ENCODE assay signal across 14 mouse cellular contexts in genomic region chr13:107239035-107239387, GRCm38 (mm10).
DNase-seq lines count a peak whose midpoint lies in the region; ATAC-seq and TF ChIP-seq lines count a peak whose summit lies in the region.
"Had no signal": no experiment of that assay in that cellular context is flagged by ENCODE, and none has a peak within 500 bp of the region (broad histone marks: within the 10 kb centered on the region; RNA-seq: fewer than 3 reads in every experiment).

No protein-coding gene starts in this region.

- no peaks in the 10 kb centered on the region for H3K79me2 ChIP-seq in heart, adult 2 months (replicated peaks; ENCODE audit: control insufficient read depth, insufficient read depth, low read length)

- no peak for ATAC-seq in heart, postnatal 0 days (ENCODE audit: insufficient read depth, low read depth)
- peak; percentile 68; the same call in 1 of the 2 replicates for ATAC-seq in lung, embryonic 14.5 days (ENCODE audit: insufficient read depth)
- ATAC-seq in stomach, embryonic 14.5 days (ENCODE audit: insufficient number of reproducible peaks, insufficient read depth, low FRiP score, low read depth), result peak; percentile 37; the same call in 1 of the 2 replicates
- ATAC-seq: hindbrain, embryonic 16.5 days had no signal

- WGBS in heart, postnatal 0 days, result 37% methylated on average over 4 of the region's 4 CpGs
- 44% methylated on average over 4 of the region's 4 CpGs for WGBS in heart, adult 2 months
- 24% methylated on average over 4 of the region's 4 CpGs for WGBS in lung, embryonic 14.5 days
- 35% methylated on average over 4 of the region's 4 CpGs for WGBS in lung, adult 2 months
- WGBS in stomach, embryonic 14.5 days, result 36% methylated on average over 4 of the region's 4 CpGs

- intact Hi-C loops in heart, adult 2 months (cut with DNase I), result no loop called here

- TF ChIP-seq EP300 in heart, postnatal 0 days (IDR thresholded peaks at IDR 0.05; ENCODE audit: low read depth), result no peak
- TF ChIP-seq EP300 in heart, adult 2 months (IDR thresholded peaks at IDR 0.05; ENCODE audit: insufficient read depth, low read depth, low read length), result no peak

- no peak overlapping the region for H3K4me2 ChIP-seq in heart, postnatal 0 days (ENCODE audit: low read depth, low read length)
- no peak overlapping the region for H3K4me2 ChIP-seq in lung, embryonic 14.5 days
- no peak overlapping the region for H3K4me2 ChIP-seq in stomach, embryonic 14.5 days (replicated peaks; ENCODE audit: low read depth, low read length)
- H3K4me2 ChIP-seq: liver, embryonic 11.5 days had no signal

- no peak for DNase-seq in heart, postnatal 0 days (ENCODE audit: low spot score)
- no peak for DNase-seq in heart, adult 2 months
- DNase-seq in lung, embryonic 14.5 days, result peak; percentile 72
- no peak for DNase-seq in lung, adult 2 months
- DNase-seq in thymus, postnatal 0 days (ENCODE audit: low spot score), result no peak
- DNase-seq in embryo, embryonic 9.5 days (ENCODE audit: extremely low spot score), result no peak
- DNase-seq: heart, postnatal 14 days had no signal

- no peaks in the 10 kb centered on the region for H3K27me3 ChIP-seq in heart, postnatal 0 days (ENCODE audit: control insufficient read depth, insufficient read depth, low read length)
- H3K27me3 ChIP-seq in heart, adult 2 months (ENCODE audit: control insufficient read depth, insufficient read depth, low read length), result no peaks in the 10 kb centered on the region
- no peaks in the 10 kb centered on the region for H3K27me3 ChIP-seq in lung, embryonic 14.5 days (ENCODE audit: insufficient read depth, low read length)
- no peaks in the 10 kb centered on the region for H3K27me3 ChIP-seq in stomach, embryonic 14.5 days (ENCODE audit: control insufficient read depth, insufficient read depth, low read length)

- TF ChIP-seq POLR2A in heart, adult 2 months (IDR thresholded peaks at IDR 0.05; ENCODE audit: insufficient read depth, low read depth, low read length), result no peak
- no peak for TF ChIP-seq POLR2A in lung, adult 2 months (IDR thresholded peaks at IDR 0.05; ENCODE audit: borderline replicate concordance, extremely low read depth, low read depth, low read length)
- no peak for TF ChIP-seq POLR2A in cortical plate, adult 2 months (IDR thresholded peaks at IDR 0.05; ENCODE audit: extremely low read depth, insufficient read depth, low read length)

- H3K27ac ChIP-seq in heart, postnatal 0 days (ENCODE audit: low read depth), result no peak overlapping the region
- H3K27ac ChIP-seq in heart, adult 2 months, result no peak overlapping the region
- no peak overlapping the region for H3K27ac ChIP-seq in lung, embryonic 14.5 days (ENCODE audit: low read depth)
- H3K27ac ChIP-seq in cortical plate, adult 2 months (ENCODE audit: insufficient read depth, low read length), result no peak overlapping the region
- H3K27ac ChIP-seq in stomach, embryonic 14.5 days (ENCODE audit: low read length), result peak overlapping the region; percentile 0; the same call in 1 of the 2 replicates

- no peaks in the 10 kb centered on the region for H3K36me3 ChIP-seq in heart, postnatal 0 days (replicated peaks; ENCODE audit: control insufficient read depth, insufficient read depth, low read length)
- no peaks in the 10 kb centered on the region for H3K36me3 ChIP-seq in heart, adult 2 months (ENCODE audit: control insufficient read depth, insufficient read depth, low read length)
- H3K36me3 ChIP-seq in lung, embryonic 14.5 days (ENCODE audit: insufficient read depth), result no peaks in the 10 kb centered on the region
- no peaks in the 10 kb centered on the region for H3K36me3 ChIP-seq in stomach, embryonic 14.5 days (ENCODE audit: control insufficient read depth, insufficient read depth, low read length)
- H3K36me3 ChIP-seq: G1E had no signal

- H3K4me3 ChIP-seq in heart, postnatal 0 days (ENCODE audit: low read depth, low read length), result no peak overlapping the region
- H3K4me3 ChIP-seq in heart, adult 2 months, result no peak overlapping the region
- no peak overlapping the region for H3K4me3 ChIP-seq in lung, embryonic 14.5 days (ENCODE audit: low read depth, low read length)
- H3K4me3 ChIP-seq in lung, adult 2 months (replicated peaks; ENCODE audit: extremely low read depth, low read depth, low read length), result no peak overlapping the region
- H3K4me3 ChIP-seq in cortical plate, adult 2 months (ENCODE audit: insufficient read depth, low read length), result no peak overlapping the region
- no peak overlapping the region for H3K4me3 ChIP-seq in stomach, embryonic 14.5 days (ENCODE audit: low read depth, low read length)
- H3K4me3 ChIP-seq: erythroblast, embryonic 14.5 days; megakaryocyte, embryonic 14.5 days had no signal

- H3K4me1 ChIP-seq in heart, postnatal 0 days (ENCODE audit: control insufficient read depth, insufficient read depth), result no peaks in the 10 kb centered on the region
- H3K4me1 ChIP-seq in heart, adult 2 months (ENCODE audit: control insufficient read depth, insufficient read depth, low read length), result no peaks in the 10 kb centered on the region
- 0 out of 2 replicates have a peak, but pooled peaks cover 3% of the 10 kb centered on the region for H3K4me1 ChIP-seq in lung, embryonic 14.5 days (ENCODE audit: insufficient read depth)
- peaks cover 4% of the 10 kb centered on the region; the same call in 1 of the 2 replicates for H3K4me1 ChIP-seq in lung, adult 2 months (ENCODE audit: control insufficient read depth, insufficient read depth, low read length)
- H3K4me1 ChIP-seq in cortical plate, adult 2 months (ENCODE audit: control insufficient read depth, insufficient read depth, low read length), result no peaks in the 10 kb centered on the region
- peaks cover 9% of the 10 kb centered on the region; the same call in 1 of the 2 replicates for H3K4me1 ChIP-seq in stomach, embryonic 14.5 days (ENCODE audit: control insufficient read depth, insufficient read depth, low read length)
- H3K4me1 ChIP-seq: megakaryocyte, embryonic 14.5 days had no signal

- no peak overlapping the region for H3K9ac ChIP-seq in heart, postnatal 0 days (replicated peaks; ENCODE audit: low read depth, low read length)
- H3K9ac ChIP-seq in heart, adult 2 months (ENCODE audit: low read depth, low read length), result no peak overlapping the region
- H3K9ac ChIP-seq in lung, embryonic 14.5 days, result no peak overlapping the region
- no peak overlapping the region for H3K9ac ChIP-seq in stomach, embryonic 14.5 days (replicated peaks; ENCODE audit: low read depth, low read length)

- H3K9me3 ChIP-seq in heart, postnatal 0 days (replicated peaks; ENCODE audit: control insufficient read depth, low read length), result no peaks in the 10 kb centered on the region
- H3K9me3 ChIP-seq in lung, embryonic 14.5 days (ENCODE audit: low read depth, low read length), result no peaks in the 10 kb centered on the region
- no peaks in the 10 kb centered on the region for H3K9me3 ChIP-seq in stomach, embryonic 14.5 days (ENCODE audit: control insufficient read depth, low read depth, low read length)
- H3K9me3 ChIP-seq: G1E had no signal

- peak; percentile 14; the same call in 1 of the 2 replicates for TF ChIP-seq CTCF in heart, postnatal 0 days (IDR thresholded peaks at IDR 0.05; ENCODE audit: low read depth)
- TF ChIP-seq CTCF in heart, adult 2 months (IDR thresholded peaks at IDR 0.05), result no peak
- peak; percentile 54 for TF ChIP-seq CTCF in lung, embryonic 14.5 days (IDR thresholded peaks at IDR 0.05; ENCODE audit: low read depth)
- TF ChIP-seq CTCF in lung, adult 2 months (IDR thresholded peaks at IDR 0.05; ENCODE audit: insufficient read depth, low read length), result no peak
- TF ChIP-seq CTCF in cortical plate, adult 2 months (IDR thresholded peaks at IDR 0.05; ENCODE audit: extremely low read depth, insufficient read depth, low read length), result peak; percentile 25; the same call in 1 of the 2 replicates

Comparison
In these comparisons a context has a peak if more than half of its experiments do, and no peak if none do; other contexts are left out.
1. CTCF ChIP-seq: peak in heart, postnatal 0 days (single experiment), lung, embryonic 14.5 days (single experiment) and cortical plate, adult 2 months (single experiment); none in heart, adult 2 months (single experiment) and lung, adult 2 months (single experiment).